Mouse (Mus musculus): Measurements from ENCODE around the gene Cfap61. TPM values are rescaled to one million over a fixed set of nuclear protein-coding genes. Genes with fewer than 3 reads are reported as not detected.
A peak's percentile ranks its signal among the peaks of the same experiment; 100 is the strongest.
"Not testable (repeated sequence)": the region's sequence is repeated elsewhere in the genome, so short reads cannot be mapped to it uniquely, and the experiment has no call there.

The Cfap61 gene
- 0.09 TPM in 1 of 2 replicates, not detected in the other for polyA plus RNA-seq (2012; rRNA removed)

GRCm38 (mm10) chr2:145934339-145935231, at the start of gene Cfap61, which contains the start of gene Crnkl1:
TSS of gene Cfap61 (plus strand) at chr2:145934784.
TSS of gene Crnkl1 (minus strand) at chr2:145935014.
- peak; percentile 83 for DNase-seq (ENCODE audit: low spot score)

- DNase-seq (ENCODE audit: low spot score), result no peak
These were observed 49.4 kb upstream of the Cfap61 start for GRCm38 (mm10) chr2:145884913-145885785.

GRCm38 (mm10) chr2:145887937-145888765, 46.4 kb upstream of the Cfap61 start:
- DNase-seq (ENCODE audit: low spot score), result no peak

GRCm38 (mm10) chr2:145888766-145889480, 45.7 kb upstream of the Cfap61 start:
- no peak for DNase-seq (ENCODE audit: low spot score)

GRCm38 (mm10) chr2:145890571-145890970, 44.0 kb upstream of the Cfap61 start:
- no peak for DNase-seq (ENCODE audit: low spot score)

DNA sequence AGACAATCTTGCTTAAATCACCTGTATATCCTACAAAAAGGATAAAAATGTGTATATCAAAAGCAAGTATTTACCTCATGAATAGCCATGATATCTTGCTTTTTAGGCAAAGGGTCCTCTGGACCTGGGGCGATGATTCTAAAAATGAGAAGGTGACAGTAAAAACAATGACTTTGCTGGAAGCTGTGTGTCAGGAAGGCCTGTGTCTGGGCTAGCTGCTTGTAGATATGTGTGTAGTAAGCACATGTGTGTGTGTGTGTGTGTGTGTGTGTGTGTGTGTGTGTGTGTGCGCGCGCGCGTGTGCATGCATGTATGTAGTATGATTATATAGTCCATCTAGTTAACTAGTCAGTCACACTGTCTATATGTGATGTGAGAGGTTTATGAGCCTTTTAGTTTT, 40.8 kb upstream of the Cfap61 start:
- no peak for DNase-seq (ENCODE audit: low spot score)

GRCm38 (mm10) chr2:145898106-145898505, 36.5 kb upstream of the Cfap61 start:
- DNase-seq (ENCODE audit: low spot score), result no peak

- DNase-seq (ENCODE audit: low spot score), result not testable (repeated sequence)
These were observed 34.3 kb upstream of the Cfap61 start for GRCm38 (mm10) chr2:145900318-145900717.

DNA sequence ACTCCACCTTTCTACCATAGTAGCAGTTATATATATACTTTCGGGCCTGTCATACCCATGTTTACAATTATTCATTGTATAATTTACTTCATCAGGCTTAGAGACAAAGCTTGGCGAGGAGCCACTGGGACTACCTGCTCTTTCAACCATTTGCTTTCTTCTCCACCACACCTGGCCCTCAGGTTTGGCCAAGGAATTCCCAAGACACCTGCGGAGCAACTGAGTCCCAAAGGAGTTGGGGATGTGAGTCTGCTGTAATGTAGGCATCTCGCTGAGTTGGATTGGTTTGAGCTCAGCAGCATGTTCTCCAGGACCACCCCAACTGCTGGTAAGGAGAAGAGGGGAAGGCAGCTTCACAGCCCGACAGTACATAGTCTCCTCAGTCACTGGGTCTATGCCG, 32.7 kb upstream of the Cfap61 start, which contains the start of gene Naa20:
Naa20 (plus strand) TSS at position 239 of the 400 bp plus-strand sequence.
- DNase-seq (ENCODE audit: low spot score), result no peak

- peak; percentile 78 for DNase-seq (ENCODE audit: low spot score)
These were observed 31.3 kb upstream of the Cfap61 start for GRCm38 (mm10) chr2:145903061-145903901.

GRCm38 (mm10) chr2:145903983-145904616, 30.5 kb upstream of the Cfap61 start:
- DNase-seq (ENCODE audit: low spot score), result no peak

GRCm38 (mm10) chr2:145905156-145905555, 29.4 kb upstream of the Cfap61 start:
- no peak for DNase-seq (ENCODE audit: low spot score)

- DNase-seq (ENCODE audit: low spot score), result not testable (repeated sequence)
These were observed 28.7 kb upstream of the Cfap61 start for GRCm38 (mm10) chr2:145905884-145906283.

DNA sequence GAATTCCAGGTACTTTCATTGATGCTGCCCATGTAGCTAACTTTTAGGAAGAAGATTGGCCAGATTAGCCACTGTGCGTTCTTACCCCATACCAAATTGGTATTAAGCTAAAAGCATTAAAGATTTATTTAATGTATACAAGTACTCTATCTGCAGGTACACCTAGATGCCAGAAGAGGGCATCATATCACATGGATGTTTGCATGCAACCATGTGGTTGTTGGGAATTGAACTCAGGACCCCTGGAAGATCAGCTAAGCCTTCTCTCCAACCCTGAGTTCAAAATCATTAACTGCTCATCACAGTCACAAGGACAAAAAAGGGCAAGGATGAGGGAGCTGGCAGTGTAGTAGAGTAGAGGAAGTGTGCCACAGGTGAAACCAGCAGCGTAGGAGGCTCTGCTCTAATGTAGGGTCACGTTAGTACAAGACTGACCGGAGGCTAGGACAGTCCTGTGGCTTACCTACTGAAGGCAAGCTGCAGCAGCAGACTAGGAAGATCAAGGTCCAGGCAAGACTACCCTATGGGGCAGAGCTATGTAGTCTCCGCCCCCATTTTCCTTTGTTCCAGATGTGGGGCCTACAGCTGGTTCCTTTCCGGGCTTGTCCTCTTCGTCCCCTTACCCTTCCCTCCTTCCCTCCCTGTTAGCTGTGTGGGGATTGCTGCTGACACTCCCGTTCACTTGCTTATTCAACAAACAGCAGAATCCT, 13.5 kb upstream of the Cfap61 start:
- no peak for DNase-seq (ENCODE audit: low spot score)

- no peak for DNase-seq (ENCODE audit: low spot score)
These were observed 2.4 kb downstream of the Cfap61 start for GRCm38 (mm10) chr2:145936975-145937374.

- no peak for DNase-seq (ENCODE audit: low spot score)
These were observed 6.8 kb downstream of the Cfap61 start for GRCm38 (mm10) chr2:145941403-145941802.

DNA sequence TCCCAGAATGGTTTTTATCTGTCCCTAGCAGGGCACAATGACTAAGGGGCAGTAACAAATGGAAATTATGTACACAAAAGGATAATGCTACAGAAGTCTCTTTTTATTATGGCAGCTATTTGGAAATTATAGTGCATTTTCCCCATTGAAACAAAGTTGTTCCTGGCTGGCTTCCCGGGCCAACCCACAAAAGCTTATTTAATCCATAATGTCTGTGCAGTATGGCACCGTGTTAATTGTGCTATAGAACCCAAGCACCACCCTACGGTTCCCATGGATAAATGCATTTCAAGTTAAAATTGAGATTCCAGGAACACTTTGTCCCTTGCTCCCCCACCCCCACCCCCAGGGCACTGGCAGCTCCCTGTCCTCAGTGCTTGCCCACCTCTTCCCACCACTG, 9.7 kb downstream of the Cfap61 start:
- no peak for DNase-seq (ENCODE audit: low spot score)

DNA sequence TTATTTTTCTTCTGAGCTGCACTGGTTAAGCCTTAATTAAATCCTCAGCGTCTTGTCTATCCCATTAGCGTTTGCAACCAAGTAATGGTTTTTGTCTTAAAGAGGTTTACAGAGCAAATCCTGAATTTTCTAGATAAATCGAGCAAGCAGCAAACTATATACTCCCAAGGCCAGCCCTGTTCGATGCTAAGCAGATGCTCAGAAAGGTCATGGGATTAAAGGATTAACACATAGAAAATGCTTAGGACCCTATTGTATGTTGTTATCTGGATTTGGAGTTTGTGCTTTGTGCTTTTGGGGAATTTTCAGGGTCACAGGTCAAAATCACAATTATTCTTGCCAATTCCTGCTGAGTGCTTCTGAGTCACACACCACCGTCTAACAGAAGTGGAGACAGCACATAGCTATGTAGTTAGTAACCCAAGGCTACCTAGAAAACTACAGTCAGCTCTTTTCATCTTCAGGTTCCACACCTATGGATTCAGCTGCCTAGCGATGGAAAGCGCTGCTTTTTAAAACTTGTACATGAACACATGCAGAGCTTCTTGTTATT, 13.9 kb downstream of the Cfap61 start:
- DNase-seq (ENCODE audit: low spot score), result no peak

All from urinary bladder, adult 2 months (tissue).